Mouse (Mus musculus) testis, adult 10 weeks (tissue): ENCODE data around the gene Gcgr. TPM values are rescaled to one million over a fixed set of nuclear protein-coding genes. Genes with fewer than 3 reads are reported as not detected.

Experiments used
- polyA plus RNA-seq: library from polyadenylated mRNA; stranded (reverse); fragments of 350-450 nt; fragmentation: Illumina TruSeq; extraction: RNeasy Lipid Tissue Mini Kit (QIAGEN cat#74804); gene quantifications from one replicate; pipeline ENCODE4 v1.2.3, GENCODE M21; 2014; ENCODE audit warnings: low read depth, low replicate concordance

Gene Gcgr
- polyA plus RNA-seq, result not detected

DNA sequence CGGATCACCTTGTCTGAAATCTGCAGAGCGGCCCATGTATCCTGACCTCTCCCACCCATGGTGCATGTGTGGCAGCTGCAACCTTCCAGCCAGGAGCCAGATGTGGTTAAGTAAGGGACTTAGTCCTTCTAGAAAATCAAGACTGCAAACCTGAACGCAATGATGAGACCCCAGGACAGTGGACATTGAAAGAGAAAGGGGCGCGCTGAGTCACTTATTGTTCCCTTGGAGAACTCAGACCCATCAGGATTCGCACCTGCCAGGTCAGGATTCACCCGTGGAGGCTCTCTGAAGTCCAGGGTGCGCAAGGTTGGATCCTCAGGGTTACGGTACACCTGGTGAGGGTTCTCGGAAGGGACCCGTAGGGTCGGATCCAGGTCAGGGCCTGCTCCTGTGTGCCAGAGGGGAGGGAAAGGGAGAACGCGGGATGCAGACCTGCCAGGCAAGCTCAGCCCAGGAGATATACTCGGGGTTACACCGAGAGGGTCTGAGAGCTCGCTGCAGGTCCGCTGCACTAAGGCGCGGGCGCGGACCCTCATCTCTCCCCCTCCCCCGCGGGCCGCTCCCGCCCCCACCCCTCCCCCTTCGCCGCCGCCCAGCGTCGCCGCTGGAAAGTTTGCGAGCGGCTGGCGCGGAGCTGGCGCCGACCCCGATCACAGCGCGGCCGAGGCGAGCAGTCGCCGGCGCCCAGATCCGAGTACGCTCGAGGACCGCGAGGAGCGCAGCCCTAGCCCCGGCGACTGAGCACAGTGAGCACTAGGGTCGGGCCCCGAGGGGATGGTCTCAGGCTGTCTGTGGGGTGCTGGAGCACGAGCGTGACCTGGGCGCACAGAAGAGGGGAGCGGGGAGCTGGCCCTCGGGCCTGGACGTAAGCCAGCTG lies at the start of gene Gcgr:
Gene Gcgr, plus strand, starts transcription at position 615 of the 880 bp plus-strand sequence.

DNA sequence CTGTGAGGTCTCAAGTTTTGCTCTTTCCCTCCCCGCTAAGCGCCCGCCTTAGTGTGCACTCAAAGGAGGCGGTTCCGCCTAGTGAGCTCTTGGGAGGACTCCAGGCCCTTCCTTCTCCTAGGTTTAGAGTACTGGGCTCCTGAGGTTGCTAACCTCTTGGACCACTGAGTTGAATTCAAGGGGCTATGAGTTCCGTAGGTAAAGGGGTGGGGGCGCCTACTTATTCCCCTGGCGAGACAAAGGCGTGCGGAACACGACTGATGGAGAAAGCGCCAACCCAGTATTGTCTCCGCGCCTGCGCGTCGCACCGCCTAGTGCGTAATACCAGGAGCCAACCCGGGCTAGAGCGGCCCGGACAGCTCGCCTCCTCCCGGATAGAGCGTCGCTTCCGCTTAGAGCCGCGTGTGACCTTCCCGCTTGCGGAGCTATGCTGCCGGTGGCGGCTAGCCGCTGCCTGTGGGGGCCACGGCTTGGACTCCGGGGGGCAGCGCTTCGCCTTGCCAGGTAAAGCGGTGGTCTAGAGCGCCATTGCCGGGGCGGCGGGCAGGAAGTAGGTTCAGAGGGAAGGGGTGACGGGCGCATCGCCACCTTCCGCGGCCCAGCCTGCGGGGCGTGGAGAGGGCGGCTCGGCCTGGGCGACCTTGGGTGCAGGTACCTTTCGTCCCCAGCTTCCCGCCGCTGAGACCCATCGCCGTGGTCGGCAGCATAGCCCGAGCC lies 46.1 kb upstream of the Gcgr start, which contains the start of gene Mrpl12:
Gene Mrpl12, plus strand, starts transcription at position 349 of the 717 bp plus-strand sequence.

DNA sequence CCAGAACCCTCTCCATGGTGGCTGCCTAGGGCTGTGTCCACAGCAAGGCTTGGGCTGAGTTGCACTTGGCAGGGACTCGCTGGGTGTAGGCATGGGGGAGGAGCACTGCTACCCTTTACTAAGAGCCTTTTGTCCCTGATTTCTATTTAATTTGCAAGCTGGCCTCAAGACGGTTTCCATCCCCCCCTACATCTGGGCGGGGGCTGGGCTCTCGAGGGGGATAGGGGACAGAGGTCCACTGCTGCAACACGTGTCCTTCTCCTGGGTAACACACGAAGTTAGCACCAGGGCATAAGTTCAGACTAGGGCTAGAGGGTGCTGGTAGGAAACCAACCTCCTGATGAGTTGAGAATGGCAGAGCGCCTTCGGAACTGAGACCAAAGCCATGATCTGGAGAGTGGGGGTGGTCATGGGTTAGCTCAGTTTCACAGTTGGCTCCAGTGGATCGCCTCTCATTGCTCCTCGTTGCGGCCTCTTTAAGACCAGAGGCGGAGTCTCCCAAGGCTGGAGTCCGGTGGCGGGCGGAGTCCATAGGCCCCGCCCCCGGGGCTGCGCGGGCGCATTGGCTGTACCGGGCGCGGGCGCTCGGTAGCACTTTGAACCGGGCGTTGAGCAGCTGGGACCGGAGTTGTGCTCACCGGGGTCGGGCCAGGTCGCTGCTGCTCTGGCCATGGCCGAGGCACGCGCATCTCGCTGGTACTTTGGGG lies 39.0 kb upstream of the Gcgr start, which contains the start of gene Slc25a10:
Gene Slc25a10, plus strand, starts transcription at position 524 of the 707 bp plus-strand sequence.

DNA sequence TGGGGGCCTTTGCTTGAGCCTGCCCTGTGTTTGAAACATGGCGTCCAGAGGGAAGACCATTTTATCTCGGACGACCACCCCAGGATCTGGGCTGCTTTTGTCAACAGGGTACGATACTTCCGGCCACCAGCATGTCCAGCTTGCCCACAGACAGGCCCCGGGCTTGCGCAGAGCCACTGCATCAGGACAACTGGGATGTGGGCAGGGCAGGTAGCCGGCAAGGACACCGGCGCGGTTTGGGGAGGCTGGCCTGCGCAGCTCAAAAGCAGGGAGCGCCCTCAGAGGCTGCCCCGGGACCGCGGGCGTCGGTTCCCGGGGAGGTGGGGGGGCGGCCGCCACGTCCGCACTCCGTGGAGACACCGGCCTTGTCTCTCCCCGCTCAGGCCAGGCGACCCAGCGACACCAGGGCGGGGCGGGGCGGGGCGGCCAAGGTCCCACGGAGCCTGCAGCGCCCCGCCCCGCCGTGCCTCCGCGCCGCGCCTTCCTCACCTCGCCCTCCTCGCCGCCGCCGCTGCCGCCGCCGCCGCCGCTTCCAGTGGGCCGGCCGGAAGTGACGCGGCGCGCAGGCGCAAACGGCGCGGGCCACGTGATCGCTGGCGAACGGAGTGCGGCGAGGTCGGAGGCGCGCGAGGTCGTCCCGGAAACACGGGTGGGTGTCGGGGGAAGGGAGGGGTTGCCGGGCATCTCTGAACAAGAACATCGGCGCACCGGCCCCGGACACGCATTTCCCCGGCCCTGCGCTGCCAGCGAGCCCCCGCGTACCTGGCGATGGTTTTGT lies 18.9 kb downstream of the Gcgr start, which contains the start of gene Mcrip1:
Gene Mcrip1, minus strand, starts transcription at position 560 of the 778 bp plus-strand sequence.

DNA sequence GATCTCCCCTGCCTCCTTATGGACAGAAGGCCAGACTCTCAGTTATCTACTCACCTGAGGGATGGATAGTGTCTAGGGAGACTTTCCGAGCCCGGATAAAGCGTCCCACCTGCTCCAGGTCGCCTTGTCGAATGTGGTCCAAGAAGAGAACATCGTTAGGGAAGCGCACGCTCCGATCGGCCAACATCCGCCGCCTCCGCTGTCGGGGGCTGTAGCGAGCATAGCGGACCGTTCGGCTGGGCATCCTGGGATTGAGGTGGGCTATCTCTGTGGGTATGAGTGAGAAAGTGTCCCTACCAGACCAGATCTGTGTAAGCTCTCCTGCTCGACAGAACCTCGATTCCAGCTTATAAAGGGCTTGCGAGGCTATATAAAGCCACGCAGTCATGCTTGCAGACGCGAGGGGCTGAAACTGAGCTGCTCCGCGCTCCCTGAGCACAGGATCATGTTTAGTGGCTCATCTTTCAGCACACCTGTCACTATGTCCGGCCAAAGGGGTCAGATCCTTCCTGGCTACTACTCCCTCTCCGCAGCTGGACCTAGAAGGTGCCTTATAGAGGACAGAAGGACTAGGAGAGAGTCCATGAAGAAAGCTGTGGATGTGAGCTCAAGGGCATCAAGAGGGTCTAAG lies 20.4 kb downstream of the Gcgr start, which contains the start of gene Ppp1r27:
Gene Ppp1r27, minus strand, starts transcription at position 323 of the 631 bp plus-strand sequence.

DNA sequence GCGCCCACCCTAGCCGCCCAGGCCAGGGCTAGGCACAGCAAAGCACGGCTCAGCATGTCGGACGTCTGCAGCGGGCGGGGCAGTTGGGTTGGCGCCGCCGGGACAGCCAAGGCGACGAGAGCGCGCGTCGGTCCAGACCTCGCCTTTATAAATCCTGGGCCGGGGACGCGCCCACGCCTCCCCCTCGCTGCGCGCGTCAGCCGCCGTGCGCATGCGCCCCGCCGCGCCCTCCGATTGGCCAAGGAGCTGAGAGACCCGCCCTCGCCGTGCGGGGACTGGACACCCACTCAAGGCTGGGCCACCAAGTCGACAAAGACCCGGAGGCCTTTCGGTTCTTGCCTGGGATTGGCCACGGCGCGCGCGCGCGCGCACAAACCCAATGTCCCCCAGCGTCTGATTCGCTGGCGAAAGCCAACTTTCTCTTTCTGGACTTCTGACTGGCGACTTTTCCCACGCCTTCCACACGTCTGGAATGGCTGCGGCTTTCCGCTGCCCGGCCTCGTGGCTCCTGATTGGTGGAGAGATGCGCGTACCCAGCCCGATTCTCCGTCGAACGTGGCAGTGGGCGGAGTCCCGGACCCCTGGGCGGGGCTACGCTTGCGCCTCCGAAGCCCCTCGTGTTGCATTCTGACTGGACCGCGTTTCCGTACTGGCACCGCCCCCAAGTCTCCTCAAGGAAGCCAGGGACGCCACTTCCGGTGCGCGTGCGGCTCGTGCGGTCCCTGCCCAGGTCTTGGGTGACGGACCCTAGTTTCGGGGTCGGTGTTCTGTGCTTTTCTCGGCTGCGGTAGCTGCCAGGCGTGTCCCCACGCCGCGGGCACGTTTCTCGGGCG lies 42.5 kb downstream of the Gcgr start, which contains the start of gene P4hb:
Gene P4hb, minus strand, starts transcription at position 502 of the 833 bp plus-strand sequence.

DNA sequence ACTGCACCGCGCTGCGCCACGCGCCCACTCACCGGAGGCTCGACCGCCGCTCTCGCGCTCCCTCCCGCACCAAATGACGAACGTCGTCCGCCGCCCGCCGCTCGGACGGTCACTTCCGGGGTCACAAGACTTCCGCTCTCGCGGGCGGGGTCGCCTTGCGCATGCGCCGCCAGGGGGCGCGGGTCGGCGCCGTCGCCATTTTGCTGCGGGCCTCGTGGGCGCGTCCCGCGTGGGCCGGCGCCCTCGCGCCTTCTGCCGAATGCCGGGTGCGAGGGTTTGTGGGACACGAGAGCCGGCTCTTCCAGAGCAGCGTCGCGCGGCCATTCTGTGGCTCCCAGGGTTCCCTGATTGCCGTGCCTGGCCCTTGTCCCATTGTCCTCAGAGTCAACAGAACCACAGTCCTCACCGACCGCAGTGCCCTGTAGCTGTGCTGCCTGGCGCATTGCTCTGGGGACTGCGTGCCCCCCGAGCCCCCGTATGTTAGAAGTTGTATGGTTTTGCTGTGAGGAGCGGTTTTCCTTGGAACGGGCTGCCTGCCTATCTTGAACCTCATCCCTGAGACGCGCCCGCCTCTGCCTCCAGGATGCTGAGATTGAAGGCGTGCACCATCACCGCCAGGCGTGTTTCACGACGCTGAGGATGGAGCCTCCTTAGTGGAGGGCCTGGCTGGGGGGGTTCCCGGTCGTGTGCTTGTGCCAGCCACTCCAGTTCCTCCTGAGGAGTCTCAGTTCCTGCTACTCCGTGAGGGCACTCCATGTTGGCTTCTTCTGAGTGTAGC lies 51.2 kb downstream of the Gcgr start, which contains the start of gene Arhgdia:
Gene Arhgdia, minus strand, starts transcription at position 135 of the 778 bp plus-strand sequence.

Other genes starting within 250 kb of the Gcgr start
- 418 TPM for gene Actg1, start 182.2 kb upstream of the Gcgr start, polyA plus RNA-seq
- not detected for gene Fscn2, start 169.2 kb upstream of the Gcgr start, polyA plus RNA-seq
- 0.15 TPM for gene Faap100, start 151.9 kb upstream of the Gcgr start, polyA plus RNA-seq
- gene Nploc4, start 93.0 kb upstream of the Gcgr start, polyA plus RNA-seq, result 35.9 TPM
- gene Tspan10, start 88.1 kb upstream of the Gcgr start, polyA plus RNA-seq, result not detected
- 0.14 TPM for gene Pde6g, start 77.2 kb upstream of the Gcgr start, polyA plus RNA-seq
- not detected for gene Oxld1, start 72.6 kb upstream of the Gcgr start, polyA plus RNA-seq
- gene Ccdc137, start 72.6 kb upstream of the Gcgr start, polyA plus RNA-seq, result 6.0 TPM
- gene Arl16, start 63.1 kb upstream of the Gcgr start, polyA plus RNA-seq, result 10.9 TPM
- 3.0 TPM for gene Mrpl12, start 46.1 kb upstream of the Gcgr start, polyA plus RNA-seq
- 0.31 TPM for gene Slc25a10, start 38.9 kb upstream of the Gcgr start, polyA plus RNA-seq
- gene Mcrip1, start 19.0 kb downstream of the Gcgr start, polyA plus RNA-seq, result 3.2 TPM
- gene Ppp1r27, start 20.4 kb downstream of the Gcgr start, polyA plus RNA-seq, result 2.5 TPM
- 41.5 TPM for gene P4hb, start 42.6 kb downstream of the Gcgr start, polyA plus RNA-seq
- 5.0 TPM for gene Arhgdia, start 50.9 kb downstream of the Gcgr start, polyA plus RNA-seq
- gene Alyref, start 67.7 kb downstream of the Gcgr start, polyA plus RNA-seq, result 15.0 TPM
- 9.5 TPM for gene Anapc11, start 67.7 kb downstream of the Gcgr start, polyA plus RNA-seq
- not detected for gene Npb, start 77.8 kb downstream of the Gcgr start, polyA plus RNA-seq
- 6.7 TPM for gene Pcyt2, start 87.2 kb downstream of the Gcgr start, polyA plus RNA-seq
- gene Sirt7, start 94.5 kb downstream of the Gcgr start, polyA plus RNA-seq, result 1.2 TPM
- gene Mafg, start 102.9 kb downstream of the Gcgr start, polyA plus RNA-seq, result 1.8 TPM
- 0.39 TPM for gene Pycr1, start 113.1 kb downstream of the Gcgr start, polyA plus RNA-seq
- gene Myadml2, start 117.5 kb downstream of the Gcgr start, polyA plus RNA-seq, result not detected
- not detected for gene Notum, start 130.5 kb downstream of the Gcgr start, polyA plus RNA-seq
- 4.5 TPM for gene Aspscr1, start 142.3 kb downstream of the Gcgr start, polyA plus RNA-seq
- gene Cenpx, start 183.0 kb downstream of the Gcgr start, polyA plus RNA-seq, result 2.4 TPM
- gene Lrrc45, start 183.2 kb downstream of the Gcgr start, polyA plus RNA-seq, result 0.18 TPM
- gene Rac3, start 190.8 kb downstream of the Gcgr start, polyA plus RNA-seq, result not detected
- not detected for gene Dcxr, start 196.6 kb downstream of the Gcgr start, polyA plus RNA-seq
- gene Cbr2, start 201.4 kb downstream of the Gcgr start, polyA plus RNA-seq, result 0.66 TPM
- gene Hmga1b, start 232.1 kb downstream of the Gcgr start, polyA plus RNA-seq, result not detected